Mouse (Mus musculus): ENCODE measurements around the gene Asic2.

DNA sequence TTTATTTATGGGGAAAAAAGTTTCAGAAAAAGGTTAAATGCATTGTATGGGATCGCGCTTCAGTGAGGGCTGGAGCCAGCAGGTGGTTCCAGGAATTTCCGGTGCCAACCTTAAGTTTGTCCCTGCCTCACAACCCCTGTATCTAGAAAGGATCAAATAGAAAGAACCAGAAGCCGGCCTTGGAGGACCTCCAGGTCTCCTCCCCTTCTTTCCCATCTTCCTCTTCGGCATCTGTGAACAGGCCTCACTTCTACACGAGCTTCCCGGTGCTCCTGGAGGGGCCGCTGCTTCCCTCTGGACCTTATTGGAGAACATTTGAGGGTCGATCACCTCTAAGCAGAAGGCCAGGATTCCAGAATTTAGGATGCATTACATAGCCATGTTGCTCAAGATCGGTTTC lies 1064.8 kb downstream of the Asic2 start:
- TF ChIP-seq TAL1 (IDR thresholded peaks at IDR 0.05; ENCODE audit: low read length) (no peak), GATA1 (IDR thresholded peaks at IDR 0.05; ENCODE audit: low read length) (no peak)
